Mouse (Mus musculus) E14TG2a.4 (cell line): ENCODE results near the gene Mt4.

ENCODE experiments used
- CTCF ChIP-seq: conservative IDR thresholded peaks from 2 replicates; pipeline ENCODE4 v1.5.1; 2014; ENCODE audit warnings: low read length
- NANOG ChIP-seq: IDR thresholded peaks from 2 replicates; pipeline ENCODE4 v1.6.1; 2014; ENCODE audit warnings: borderline replicate concordance, low read length, mixed read lengths
- POU5F1 ChIP-seq: IDR thresholded peaks from 2 replicates; pipeline ENCODE4 v1.6.1; 2014; ENCODE audit warnings: low read length, borderline replicate concordance

DNA sequence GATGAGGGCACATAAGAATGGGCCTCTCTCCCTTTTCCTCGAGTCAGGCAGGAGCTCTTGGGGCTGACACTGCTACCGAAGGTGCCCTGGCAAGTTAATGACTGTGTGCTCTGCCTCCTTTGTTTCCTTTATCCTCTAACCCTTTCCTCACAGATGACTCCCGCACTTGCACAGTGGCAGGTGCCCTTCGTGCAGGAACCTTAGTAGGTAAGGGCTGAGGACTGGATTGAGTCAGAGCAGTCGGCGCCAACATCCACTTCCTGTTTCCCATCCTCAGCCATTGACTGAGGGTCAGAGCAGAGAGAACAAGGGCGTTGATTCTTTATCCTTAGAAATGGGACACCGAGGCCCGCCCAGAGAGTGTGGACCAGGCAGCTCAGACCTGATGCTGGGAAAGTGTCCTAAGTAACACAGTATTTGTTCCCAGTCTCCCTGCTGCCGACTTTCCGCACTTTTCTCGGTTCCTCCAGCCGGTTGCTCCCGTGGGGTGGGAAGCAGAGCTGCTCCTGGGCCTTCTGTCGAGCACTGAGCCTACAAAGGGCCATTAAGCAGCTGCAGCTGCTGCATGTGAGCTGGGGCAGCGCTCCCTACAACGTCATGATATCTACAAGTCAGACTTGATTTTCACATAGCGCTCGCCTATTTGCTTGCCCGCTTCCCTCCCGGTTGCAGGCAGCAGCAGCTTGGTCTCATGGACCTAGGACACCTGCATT, 50.4 kb downstream of the Mt4 start:
- TF ChIP-seq CTCF (no peak), NANOG (no peak), POU5F1 (no peak)
